Mouse (Mus musculus): ENCODE data around the gene Mtor. TPM values are rescaled to one million over a fixed set of nuclear protein-coding genes. Genes with fewer than 3 reads are reported as not detected.
A peak's percentile ranks its signal among the peaks of the same experiment; 100 is the strongest.

The Mtor gene
- polyA plus RNA-seq, 1 experiment from 2014 or later, result 12.7 TPM

DNA sequence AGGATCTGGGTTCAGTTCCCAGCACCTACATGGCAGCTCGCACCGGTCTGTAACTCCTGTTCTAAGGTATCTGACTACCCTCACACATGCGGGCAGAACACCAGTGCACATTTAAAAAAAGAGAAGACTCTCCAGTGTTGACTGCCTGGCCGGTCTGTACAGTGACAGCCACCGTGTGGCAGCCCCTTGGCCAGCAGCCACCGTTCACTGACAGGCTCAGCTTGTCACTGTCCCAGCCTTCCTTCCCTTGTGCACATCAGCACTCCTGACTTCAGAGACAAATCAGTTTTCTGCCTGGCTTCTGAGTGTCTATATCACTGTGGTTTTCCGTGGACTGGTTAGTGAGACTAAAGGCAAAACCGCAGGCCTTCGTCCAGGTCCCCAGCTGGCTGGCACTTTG is 140.4 kb downstream of the Mtor start:
- H3K4me1 ChIP-seq (replicated peaks), result peaks cover 27% of the 10 kb centered on the region
- H3K9me3 ChIP-seq (replicated peaks), result no peaks in the 10 kb centered on the region
- H3K9ac ChIP-seq, result no peak overlapping the region
- no peak overlapping the region for H3K4me2 ChIP-seq
- no peaks in the 10 kb centered on the region for H3K27me3 ChIP-seq
- no peak for ATAC-seq (replicated peaks; ENCODE audit: insufficient number of reproducible peaks, insufficient read depth, low FRiP score, low read depth)
- H3K4me3 ChIP-seq, result no peak overlapping the region
- 0 out of 2 replicates have a peak overlapping the region, but pooled peaks have one; percentile 12 for H3K27ac ChIP-seq
- 51% methylated on average over 9 of the region's 9 CpGs for WGBS
- peaks cover 2% of the 10 kb centered on the region; the same call in 1 of the 2 replicates for H3K36me3 ChIP-seq

DNA sequence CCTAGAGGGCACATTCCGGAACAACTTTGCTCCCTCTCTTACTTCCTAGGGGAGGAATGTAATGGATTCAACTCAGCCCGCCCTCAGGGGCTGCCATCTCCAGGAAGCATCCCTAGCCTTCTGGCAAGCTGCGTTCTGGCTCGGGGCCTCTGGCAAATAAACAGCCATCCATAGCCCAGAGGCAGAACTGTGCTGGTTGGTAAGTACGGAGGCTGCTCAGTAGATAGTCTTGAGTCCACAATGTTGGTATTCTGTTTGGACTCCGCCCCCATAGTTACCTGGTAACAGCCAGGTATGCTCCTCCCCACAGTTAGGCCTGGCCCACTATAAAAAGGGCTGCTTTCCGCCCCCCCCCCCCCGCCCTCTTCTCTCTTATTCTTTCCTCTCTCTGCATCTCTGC is 141.2 kb downstream of the Mtor start:
- Histone ChIP-seq H3K4me2 (no peak overlapping the region), H3K36me3 (peaks cover 9% of the 10 kb centered on the region), H3K27ac (0 out of 2 replicates have a peak overlapping the region, but pooled peaks have one; percentile 12), H3K9ac (0 out of 2 replicates have a peak overlapping the region, but pooled peaks have one; percentile 3), H3K4me3 (no peak overlapping the region), H3K27me3 (no peaks in the 10 kb centered on the region), H3K9me3 (replicated peaks) (no peaks in the 10 kb centered on the region), H3K4me1 (replicated peaks) (peaks cover 27% of the 10 kb centered on the region)
- ATAC-seq (replicated peaks; ENCODE audit: insufficient number of reproducible peaks, insufficient read depth, low FRiP score, low read depth), result no peak
- 71% methylated on average over 7 of the region's 8 CpGs for WGBS

DNA sequence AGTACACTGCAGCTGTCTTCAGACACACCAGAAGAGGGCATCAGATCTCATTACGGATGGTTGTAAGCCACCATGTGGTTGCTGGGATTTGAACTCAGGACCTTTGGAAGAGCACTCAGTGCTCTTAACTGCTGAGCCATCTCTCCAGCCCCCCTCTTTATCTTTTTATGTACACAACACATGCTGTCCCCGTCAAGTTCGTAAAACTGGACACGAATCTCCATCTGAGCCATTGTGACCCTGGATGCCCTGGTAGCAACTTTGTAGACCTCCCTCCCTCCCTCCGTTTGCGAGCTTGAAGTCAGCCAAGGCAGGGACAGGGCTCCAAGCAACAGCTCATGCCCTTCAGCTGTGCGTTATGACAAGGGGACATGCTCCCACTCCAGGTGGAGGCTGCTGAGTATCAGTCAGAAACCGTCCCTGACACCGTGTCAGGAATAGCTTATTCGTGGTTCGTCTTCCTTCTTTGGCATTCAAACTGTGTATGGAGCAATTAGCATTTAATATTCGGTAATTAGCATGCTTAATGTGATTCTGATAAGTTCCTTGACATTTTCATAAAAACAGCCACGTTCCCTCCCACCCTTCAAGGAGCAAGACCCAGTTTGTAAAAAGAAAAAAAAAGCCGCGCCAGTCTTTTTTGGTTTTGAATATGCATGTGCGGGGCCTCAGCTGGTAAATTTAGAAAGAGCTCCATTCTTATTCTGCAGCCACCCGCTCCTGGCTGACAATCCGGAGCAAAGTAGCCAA is 142.2 kb downstream of the Mtor start:
- Histone ChIP-seq H3K4me1 (replicated peaks) (peaks cover 23% of the 10 kb centered on the region), H3K4me2 (peak overlapping the region; percentile 91), H3K4me3 (peak overlapping the region; percentile 95), H3K27me3 (no peaks in the 10 kb centered on the region), H3K36me3 (peaks cover 20% of the 10 kb centered on the region), H3K9ac (peak overlapping the region; percentile 65), H3K27ac (peak overlapping the region; percentile 80), H3K9me3 (replicated peaks) (no peaks in the 10 kb centered on the region)
- WGBS, result 5% methylated on average over 18 of the region's 18 CpGs
- ATAC-seq (replicated peaks; ENCODE audit: insufficient number of reproducible peaks, insufficient read depth, low FRiP score, low read depth), result no peak

DNA sequence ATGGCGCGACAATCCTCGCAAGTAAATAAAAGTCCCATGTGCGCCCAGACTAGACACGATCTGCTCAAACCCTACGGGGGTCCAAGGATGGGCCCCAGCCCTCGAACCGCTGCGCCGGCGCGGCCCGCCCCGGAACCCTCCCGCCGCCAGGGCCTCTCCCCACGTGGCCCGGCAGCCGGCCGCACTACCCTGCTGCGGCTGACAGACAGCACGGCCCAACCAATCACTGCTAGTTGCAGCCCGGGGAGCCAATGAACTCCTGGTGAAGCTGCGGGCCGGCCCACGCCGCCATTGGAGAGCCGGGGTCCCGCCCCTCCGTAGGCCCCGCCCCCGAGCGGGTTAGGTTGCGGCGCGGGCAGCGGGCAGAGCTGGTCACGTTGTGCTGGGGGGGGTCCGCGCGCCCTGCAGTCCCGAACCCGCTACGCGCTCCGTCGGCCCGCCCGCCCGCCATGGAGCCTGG is 142.8 kb downstream of the Mtor start, which contains the start of gene Srm:
TSS of gene Srm (plus strand) at position 333 of the 460 bp plus-strand sequence.
- peak within 1 kb of the TSS; percentile 82 for H3K9ac ChIP-seq
- H3K27me3 ChIP-seq, result no peaks in the 10 kb centered on the region
- peak within 1 kb of the TSS; percentile 80 for H3K27ac ChIP-seq
- ATAC-seq (replicated peaks; ENCODE audit: insufficient number of reproducible peaks, insufficient read depth, low FRiP score, low read depth), result peak; percentile 99
- under 1% methylated on average over 30 of the region's 50 CpGs for WGBS
- H3K9me3 ChIP-seq (replicated peaks), result no peaks in the 10 kb centered on the region
- H3K36me3 ChIP-seq, result peaks cover 24% of the 10 kb centered on the region
- peak within 1 kb of the TSS; percentile 95 for H3K4me3 ChIP-seq
- H3K4me1 ChIP-seq (replicated peaks), result peaks cover 23% of the 10 kb centered on the region
- peak within 1 kb of the TSS; percentile 91 for H3K4me2 ChIP-seq

DNA sequence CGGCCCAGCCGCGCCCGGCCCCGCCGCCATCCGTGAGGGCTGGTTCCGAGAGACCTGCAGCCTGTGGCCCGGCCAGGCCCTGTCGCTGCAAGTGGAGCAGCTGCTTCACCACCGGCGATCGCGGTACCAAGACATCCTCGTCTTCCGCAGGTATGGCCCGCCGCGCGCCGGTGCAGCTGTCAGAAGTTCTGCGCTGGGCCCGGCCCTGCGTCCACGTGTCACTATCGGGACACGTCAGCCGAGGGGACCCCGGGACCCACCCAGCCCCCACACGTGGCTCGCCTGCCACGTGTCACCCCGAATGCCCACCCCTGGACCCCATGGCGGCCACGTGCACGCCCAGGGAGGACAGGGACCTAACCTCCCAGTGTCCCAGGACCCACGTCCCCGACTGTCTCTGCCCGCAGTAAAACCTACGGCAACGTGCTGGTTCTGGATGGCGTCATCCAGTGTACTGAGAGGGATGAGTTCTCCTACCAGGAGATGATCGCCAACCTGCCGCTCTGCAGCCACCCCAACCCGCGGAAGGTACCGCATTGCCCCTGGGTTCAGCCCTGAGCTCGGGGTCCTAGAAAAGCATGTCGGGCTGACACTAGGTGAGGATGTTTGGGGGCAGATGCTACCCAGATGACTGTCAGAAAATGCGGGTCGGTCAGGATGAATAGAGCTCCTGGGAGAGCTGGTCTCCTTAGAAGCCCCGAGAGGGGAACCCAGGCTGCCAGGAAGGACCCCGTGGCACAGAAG is 143.4 kb downstream of the Mtor start:
- WGBS, result under 1% methylated on average over 48 of the region's 53 CpGs
- peak overlapping the region; percentile 57 for H3K27ac ChIP-seq
- H3K4me2 ChIP-seq, result peak overlapping the region; percentile 91
- H3K9me3 ChIP-seq (replicated peaks), result no peaks in the 10 kb centered on the region
- peak overlapping the region; percentile 82 for H3K9ac ChIP-seq
- H3K4me1 ChIP-seq (replicated peaks), result peaks cover 23% of the 10 kb centered on the region
- H3K27me3 ChIP-seq, result no peaks in the 10 kb centered on the region
- ATAC-seq (replicated peaks; ENCODE audit: insufficient number of reproducible peaks, insufficient read depth, low FRiP score, low read depth), result peak; percentile 33
- H3K36me3 ChIP-seq, result peaks cover 24% of the 10 kb centered on the region
- H3K4me3 ChIP-seq, result peak overlapping the region; percentile 95

DNA sequence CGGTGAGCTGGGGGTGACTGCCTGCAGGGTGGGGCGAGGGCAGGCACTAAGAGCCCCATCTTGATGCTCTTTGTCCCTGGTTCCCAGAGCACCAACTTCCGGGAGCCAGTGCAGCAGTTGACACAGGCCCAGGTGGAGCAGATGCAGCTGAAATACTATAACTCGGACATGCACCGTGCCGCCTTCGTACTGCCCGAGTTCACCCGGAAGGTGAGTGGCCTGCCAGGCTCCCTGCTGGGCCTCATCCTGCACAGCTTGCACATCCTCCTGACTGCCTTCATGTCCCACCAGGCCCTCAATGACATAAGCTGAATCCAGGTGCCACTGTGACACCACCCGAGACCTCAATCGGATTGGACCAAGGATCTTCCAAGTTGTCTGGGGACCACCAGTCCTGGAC is 145.6 kb downstream of the Mtor start:
- peaks cover 17% of the 10 kb centered on the region for H3K4me1 ChIP-seq (replicated peaks)
- no peak overlapping the region for H3K4me2 ChIP-seq
- H3K27me3 ChIP-seq, result no peaks in the 10 kb centered on the region
- 94% methylated on average over 11 of the region's 11 CpGs for WGBS
- no peak for ATAC-seq (replicated peaks; ENCODE audit: insufficient number of reproducible peaks, insufficient read depth, low FRiP score, low read depth)
- H3K36me3 ChIP-seq, result peaks cover 35% of the 10 kb centered on the region
- no peak overlapping the region for H3K4me3 ChIP-seq
- no peak overlapping the region for H3K9ac ChIP-seq
- no peaks in the 10 kb centered on the region for H3K9me3 ChIP-seq (replicated peaks)
- H3K27ac ChIP-seq, result no peak overlapping the region

DNA sequence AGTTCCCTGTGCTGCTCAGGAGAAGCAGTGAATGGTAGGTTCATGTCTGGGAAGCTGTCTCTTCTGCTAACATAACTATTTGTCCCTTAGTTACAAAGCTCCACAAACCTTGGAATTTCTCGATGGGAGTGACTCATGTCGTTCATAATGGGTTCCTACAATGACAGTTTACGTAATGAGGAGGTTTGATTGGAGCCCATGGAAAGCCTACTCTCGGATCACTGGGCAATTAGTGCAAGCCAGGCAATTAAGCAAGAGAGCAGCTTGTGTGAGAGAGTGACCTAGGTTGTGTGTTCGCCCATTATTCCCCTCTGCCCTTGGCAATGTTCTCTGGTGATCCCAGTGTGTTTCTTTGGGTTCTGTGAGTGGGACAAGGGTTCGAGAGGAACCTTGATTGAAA is 147.5 kb downstream of the Mtor start:
- no peaks in the 10 kb centered on the region for H3K27me3 ChIP-seq
- ATAC-seq (replicated peaks; ENCODE audit: insufficient number of reproducible peaks, insufficient read depth, low FRiP score, low read depth), result no peak
- no peak overlapping the region for H3K27ac ChIP-seq
- no peak overlapping the region for H3K4me2 ChIP-seq
- no peak overlapping the region for H3K9ac ChIP-seq
- no peak overlapping the region for H3K4me3 ChIP-seq
- peaks cover 40% of the 10 kb centered on the region for H3K36me3 ChIP-seq
- H3K4me1 ChIP-seq (replicated peaks), result peaks cover 13% of the 10 kb centered on the region
- WGBS, result 92% methylated on average over 6 of the region's 6 CpGs
- no peaks in the 10 kb centered on the region for H3K9me3 ChIP-seq (replicated peaks)

DNA sequence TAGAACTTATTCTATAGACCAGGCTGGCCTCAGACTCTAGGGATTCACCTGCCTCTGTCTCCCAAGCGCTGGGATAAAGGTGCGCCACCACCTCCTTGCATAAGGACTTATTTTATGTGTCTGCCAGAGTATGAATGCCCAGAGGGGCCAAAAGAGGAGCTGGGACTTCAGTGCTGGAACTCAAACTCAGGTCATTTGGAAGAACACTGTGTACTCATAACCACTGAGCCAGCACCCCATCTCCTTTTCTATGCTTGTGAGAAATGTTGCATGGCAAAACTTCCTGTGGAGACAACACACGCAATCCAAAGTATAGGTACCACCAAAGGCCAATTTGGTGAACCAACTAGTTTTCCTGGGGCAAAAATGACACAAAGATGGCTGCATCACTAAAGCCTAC is 148.3 kb downstream of the Mtor start:
- no peak overlapping the region for H3K27ac ChIP-seq
- ATAC-seq (replicated peaks; ENCODE audit: insufficient number of reproducible peaks, insufficient read depth, low FRiP score, low read depth), result no peak
- no peaks in the 10 kb centered on the region for H3K27me3 ChIP-seq
- no peaks in the 10 kb centered on the region for H3K9me3 ChIP-seq (replicated peaks)
- peaks cover 40% of the 10 kb centered on the region for H3K36me3 ChIP-seq
- H3K4me2 ChIP-seq, result no peak overlapping the region
- 95% methylated on average over 3 of the region's 3 CpGs for WGBS
- peaks cover 13% of the 10 kb centered on the region for H3K4me1 ChIP-seq (replicated peaks)
- no peak overlapping the region for H3K9ac ChIP-seq
- H3K4me3 ChIP-seq, result no peak overlapping the region

DNA sequence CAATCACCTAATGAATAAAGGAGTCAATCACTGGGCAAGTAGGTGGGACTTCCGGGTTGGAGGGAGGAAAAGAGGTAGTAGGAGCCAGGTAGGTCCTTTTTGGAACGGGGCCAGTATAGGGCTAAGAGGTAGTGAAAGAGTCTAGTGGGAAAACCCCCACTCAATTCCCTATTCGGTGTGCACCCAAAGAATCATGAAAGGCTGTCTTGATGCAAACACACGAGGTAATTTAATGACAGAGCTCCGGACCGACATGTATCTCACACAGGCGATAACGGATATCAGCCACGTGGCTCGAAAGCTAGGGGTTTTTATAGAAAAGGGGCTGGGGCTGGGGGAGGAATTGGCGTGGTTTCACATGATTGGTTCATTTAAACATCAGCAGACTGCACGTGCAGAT is 150.4 kb downstream of the Mtor start:
- no peaks in the 10 kb centered on the region for H3K27me3 ChIP-seq
- WGBS, result 91% methylated on average over 12 of the region's 12 CpGs
- peaks cover 38% of the 10 kb centered on the region for H3K36me3 ChIP-seq
- H3K4me3 ChIP-seq, result no peak overlapping the region
- no peaks in the 10 kb centered on the region for H3K4me1 ChIP-seq (replicated peaks)
- no peaks in the 10 kb centered on the region for H3K9me3 ChIP-seq (replicated peaks)
- no peak for ATAC-seq (replicated peaks; ENCODE audit: insufficient number of reproducible peaks, insufficient read depth, low FRiP score, low read depth)
- H3K27ac ChIP-seq, result no peak overlapping the region
- H3K4me2 ChIP-seq, result no peak overlapping the region
- H3K9ac ChIP-seq, result no peak overlapping the region

DNA sequence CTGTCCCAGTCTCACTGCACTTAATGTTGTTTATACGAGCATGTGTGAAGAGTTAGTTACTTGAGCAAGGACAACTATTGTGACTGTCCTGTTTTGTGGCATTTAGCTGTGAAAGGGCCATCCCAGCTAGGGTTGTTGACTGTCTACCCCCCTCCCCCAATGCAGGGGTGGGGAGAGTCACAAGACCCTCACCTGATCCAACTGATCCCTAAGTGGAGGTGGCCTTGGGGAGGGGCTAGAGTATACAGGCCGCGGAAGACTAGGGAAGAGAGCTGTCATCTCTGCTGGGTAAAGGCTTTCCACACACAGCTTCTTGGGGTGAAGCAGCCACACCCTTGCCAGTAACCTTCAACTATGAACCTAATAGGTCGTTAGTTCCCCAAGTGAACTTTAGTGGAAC is 151.9 kb downstream of the Mtor start:
- Histone ChIP-seq H3K36me3 (peaks cover 23% of the 10 kb centered on the region), H3K27me3 (no peaks in the 10 kb centered on the region), H3K9ac (no peak overlapping the region), H3K27ac (no peak overlapping the region), H3K4me1 (replicated peaks) (no peaks in the 10 kb centered on the region), H3K9me3 (replicated peaks) (no peaks in the 10 kb centered on the region), H3K4me3 (no peak overlapping the region), H3K4me2 (no peak overlapping the region)
- WGBS, result 84% methylated on average over 4 of the region's 4 CpGs
- no peak for ATAC-seq (replicated peaks; ENCODE audit: insufficient number of reproducible peaks, insufficient read depth, low FRiP score, low read depth)

DNA sequence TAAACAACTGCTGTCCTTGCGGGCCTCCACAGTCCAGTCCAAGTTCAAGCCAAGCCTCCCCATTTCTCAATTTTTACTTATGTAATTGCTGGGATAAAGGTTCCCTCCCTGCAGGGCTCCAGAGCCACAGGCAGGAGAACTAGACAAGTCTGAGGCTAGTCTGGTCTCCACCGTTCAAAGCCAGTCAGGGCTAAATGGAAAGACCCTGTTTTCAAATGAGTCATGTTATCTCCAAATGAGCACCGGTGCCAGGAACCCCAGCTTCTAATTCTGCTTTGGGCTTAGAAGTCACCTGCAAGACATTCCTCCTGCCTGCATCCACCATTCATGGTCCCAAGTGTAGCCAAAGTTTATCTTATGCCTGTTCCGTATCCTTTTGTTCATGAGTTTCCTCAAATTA is 153.5 kb downstream of the Mtor start:
- no peak overlapping the region for H3K4me2 ChIP-seq
- peaks cover 16% of the 10 kb centered on the region for H3K36me3 ChIP-seq
- H3K4me1 ChIP-seq (replicated peaks), result no peaks in the 10 kb centered on the region
- no peaks in the 10 kb centered on the region for H3K27me3 ChIP-seq
- no peak overlapping the region for H3K9ac ChIP-seq
- no peaks in the 10 kb centered on the region for H3K9me3 ChIP-seq (replicated peaks)
- H3K4me3 ChIP-seq, result no peak overlapping the region
- 64% methylated on average over 4 of the region's 4 CpGs for WGBS
- H3K27ac ChIP-seq, result no peak overlapping the region
- no peak for ATAC-seq (replicated peaks; ENCODE audit: insufficient number of reproducible peaks, insufficient read depth, low FRiP score, low read depth)
